Mouse (Mus musculus) thymus, postnatal 14 days (tissue): ENCODE data around the gene Tmem43.
A peak's percentile ranks its signal among the peaks of the same experiment; 100 is the strongest.

Experiments
- DNase-seq: peaks from one replicate; pipeline ENCODE4 v3.0.0; 2021

Tmem43 gene

GRCm38 (mm10) chr6:91491004-91491403, 17.5 kb downstream of the Tmem43 start:
- DNase-seq, result no peak

GRCm38 (mm10) chr6:91493053-91493452, 19.6 kb downstream of the Tmem43 start:
- DNase-seq, result no peak

- DNase-seq, result no peak
Measured at GRCm38 (mm10) chr6:91494526-91494925, 21.0 kb downstream of the Tmem43 start.

DNA sequence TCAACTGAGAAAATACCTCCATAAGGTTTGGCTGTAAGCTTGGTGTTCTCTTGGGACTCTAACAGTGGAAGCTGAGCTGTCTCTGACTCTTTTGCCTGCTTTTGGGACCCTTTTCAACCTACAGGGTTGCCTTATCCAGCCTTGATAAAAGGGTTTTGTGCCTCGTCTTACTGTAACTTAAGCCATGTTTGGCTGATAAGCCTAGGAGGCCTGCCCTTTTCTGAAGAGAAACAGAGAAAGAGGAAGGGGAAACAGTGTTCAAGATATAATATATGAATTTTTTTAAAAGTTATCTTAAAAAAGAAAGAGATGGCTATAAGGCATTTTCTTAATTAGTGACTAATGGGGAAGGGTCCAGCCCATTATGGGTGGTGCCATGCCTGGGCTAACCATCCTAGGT, 29.8 kb downstream of the Tmem43 start:
- no peak for DNase-seq

DNA sequence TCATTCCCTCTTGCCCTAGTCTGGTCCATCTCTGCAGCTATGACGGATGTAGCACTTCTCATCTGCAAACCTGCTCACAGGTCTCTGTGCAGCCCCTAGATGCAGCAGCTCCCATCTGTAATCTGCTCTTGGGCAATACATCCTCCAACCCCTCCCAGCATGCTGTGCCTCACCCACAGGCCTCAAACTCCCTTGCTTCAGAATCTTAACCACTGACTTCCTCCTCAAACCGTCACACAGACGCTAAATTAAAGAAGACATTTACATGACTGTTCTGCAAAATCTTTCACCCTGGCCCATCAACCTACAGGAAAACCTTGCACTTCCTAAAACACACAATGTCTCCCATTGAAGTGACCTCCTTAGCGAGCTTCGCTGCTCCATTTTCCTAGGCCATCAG, 32.5 kb downstream of the Tmem43 start:
- peak; percentile 81 for DNase-seq

GRCm38 (mm10) chr6:91508041-91508440, 34.5 kb downstream of the Tmem43 start:
- peak; percentile 68 for DNase-seq

- peak; percentile 92 for DNase-seq
Measured at GRCm38 (mm10) chr6:91509326-91509725, 35.8 kb downstream of the Tmem43 start.

DNA sequence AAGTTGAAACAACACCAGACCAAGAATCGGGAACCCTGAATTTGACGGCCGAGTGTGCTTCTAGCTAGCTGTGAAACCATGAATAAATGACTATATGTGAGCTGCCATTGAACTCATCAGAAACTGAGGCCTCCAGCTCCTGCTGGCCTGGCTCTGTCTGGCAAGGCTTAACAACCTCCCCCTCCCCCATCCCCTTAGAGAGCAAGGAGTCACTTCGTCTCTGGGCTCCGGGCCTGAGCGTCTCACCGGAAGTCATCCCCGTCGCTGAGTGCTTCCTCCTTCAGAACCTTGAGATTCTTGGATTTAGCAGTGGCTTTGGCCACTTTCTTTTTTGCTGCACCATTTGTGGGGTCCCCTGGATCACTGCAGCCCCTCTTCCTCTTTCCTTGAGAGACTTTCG, 36.7 kb downstream of the Tmem43 start:
- no peak for DNase-seq

DNA sequence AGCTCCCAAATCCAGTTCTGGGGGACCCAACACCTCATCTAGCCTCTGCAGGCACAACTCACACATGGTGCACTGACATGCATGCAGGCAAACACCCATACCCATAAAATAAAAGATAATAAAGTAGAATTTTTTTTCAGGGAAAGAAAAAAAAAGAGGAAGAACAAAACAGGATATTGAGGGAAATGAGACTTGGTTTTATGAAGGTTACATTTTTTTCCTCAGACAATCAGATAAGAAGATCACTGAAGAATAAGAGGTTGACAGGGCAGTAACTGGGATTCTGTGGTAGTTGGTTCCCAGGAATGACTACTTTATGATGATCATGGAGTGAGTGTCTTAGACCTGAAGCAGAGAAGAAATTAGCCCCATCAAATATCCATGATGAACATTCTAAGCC, 40.6 kb downstream of the Tmem43 start:
- DNase-seq, result no peak

DNA sequence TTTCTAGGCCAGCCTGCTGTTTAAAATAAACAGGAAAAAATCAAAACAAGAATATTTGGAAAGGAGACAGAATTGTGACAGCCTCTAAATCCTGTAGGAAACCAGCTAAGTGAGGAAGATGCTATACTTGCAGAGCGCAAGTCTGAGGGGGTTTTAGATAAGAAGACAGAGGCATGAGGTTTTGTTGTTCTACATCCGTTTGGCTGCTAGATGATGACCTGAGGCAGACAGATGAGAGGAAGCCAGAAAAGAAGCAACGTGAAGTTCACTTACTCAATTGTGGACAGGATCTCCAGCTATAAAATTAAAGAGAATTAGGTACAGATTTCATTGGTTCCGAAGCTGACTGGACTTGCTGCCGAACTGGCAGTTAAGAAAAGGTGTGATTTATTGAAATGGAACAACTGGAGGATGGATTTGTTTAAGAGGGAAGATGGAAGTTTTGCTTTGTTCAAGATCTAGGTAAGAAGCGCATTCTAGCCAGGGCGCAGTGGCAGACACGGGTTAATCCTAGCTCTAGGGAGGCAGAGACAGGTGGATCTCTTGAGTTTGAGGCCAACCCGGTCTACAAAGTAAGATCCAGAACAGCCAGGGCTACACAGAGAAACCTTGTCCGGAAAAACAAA, 41.3 kb downstream of the Tmem43 start:
- DNase-seq, result peak; percentile 30

DNA sequence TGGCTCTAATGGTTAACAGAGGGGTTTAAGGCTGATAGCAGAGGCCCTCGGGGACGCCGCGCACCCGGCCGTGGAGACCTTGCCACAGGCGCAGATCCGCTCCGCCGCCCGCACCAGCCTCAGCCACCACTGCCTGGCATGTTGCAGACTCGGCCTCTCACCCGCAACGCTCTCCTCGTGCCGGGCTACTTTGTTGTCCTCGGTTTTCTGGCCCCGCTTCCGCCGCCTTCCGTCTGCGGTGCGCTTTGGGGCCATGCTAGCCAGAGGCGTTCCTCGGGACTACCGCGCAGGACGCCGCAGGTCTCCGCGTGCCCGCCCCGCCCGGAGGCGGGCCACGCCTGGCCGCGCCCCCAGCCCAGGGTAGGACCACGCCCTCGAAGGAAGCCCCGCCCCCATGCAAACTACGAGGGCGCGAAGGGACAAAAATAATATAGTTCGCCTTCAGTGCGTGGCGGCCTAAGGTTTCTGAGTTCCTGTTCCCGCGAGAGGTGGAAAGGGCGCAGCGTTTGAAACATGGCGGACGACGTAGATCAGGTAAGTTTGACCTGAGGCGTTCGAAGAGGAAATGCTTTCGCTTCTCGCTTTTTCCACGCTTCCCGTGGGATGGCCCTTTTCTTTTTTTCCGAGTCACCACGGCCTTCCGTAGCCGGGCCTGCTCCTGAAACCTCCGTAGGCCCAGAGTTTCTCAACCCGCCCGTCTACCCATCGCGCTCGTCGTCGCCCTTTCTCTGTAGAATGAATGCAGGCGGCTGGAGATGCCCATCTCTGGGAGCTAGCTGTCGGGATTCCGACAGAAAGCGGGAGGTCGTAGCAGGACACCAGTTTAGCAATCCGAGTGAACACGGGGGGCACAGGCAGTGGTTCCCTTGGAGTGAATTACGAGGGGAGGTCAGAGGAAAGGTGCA, 42.3 kb downstream of the Tmem43 start, which contains the start of the genes Xpc and Lsm3:
Gene Xpc (minus strand): TSS at position 344 of the 905 bp plus-strand sequence.
Gene Lsm3 (plus strand): TSS at position 384 of the 905 bp plus-strand sequence.
- DNase-seq, result peak; percentile 98

DNA sequence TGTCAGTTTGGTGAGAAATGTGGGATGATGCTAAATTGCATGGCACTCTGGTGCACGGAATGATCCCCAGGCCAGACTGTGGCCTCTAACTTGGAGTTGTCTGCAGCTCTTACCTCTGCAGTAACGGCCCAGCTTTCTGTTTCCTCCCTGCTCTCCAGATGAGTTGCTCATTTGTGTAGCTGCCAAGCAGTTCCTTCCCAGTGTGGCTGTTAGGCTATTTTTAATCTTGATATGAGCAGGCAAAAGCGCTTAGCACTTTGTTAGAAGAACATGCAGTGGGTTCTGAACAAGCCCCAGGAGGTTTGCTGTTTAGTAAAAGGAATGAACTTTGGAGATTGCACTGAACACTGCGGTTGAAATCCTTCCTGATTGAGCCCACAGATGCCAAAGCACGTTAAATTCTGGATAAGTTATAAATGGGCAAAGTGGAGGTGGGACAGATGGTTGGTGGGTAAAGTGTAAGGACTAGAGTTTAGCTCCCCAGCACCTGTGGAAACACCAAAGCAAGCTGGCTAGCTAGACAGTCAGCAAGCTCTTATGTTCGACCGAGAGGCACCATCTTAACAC, 45.0 kb downstream of the Tmem43 start:
- DNase-seq, result no peak

- no peak for DNase-seq
Measured at GRCm38 (mm10) chr6:91522816-91523215, 49.3 kb downstream of the Tmem43 start.

- no peak for DNase-seq
Measured at GRCm38 (mm10) chr6:91525544-91525943, 52.0 kb downstream of the Tmem43 start.

DNA sequence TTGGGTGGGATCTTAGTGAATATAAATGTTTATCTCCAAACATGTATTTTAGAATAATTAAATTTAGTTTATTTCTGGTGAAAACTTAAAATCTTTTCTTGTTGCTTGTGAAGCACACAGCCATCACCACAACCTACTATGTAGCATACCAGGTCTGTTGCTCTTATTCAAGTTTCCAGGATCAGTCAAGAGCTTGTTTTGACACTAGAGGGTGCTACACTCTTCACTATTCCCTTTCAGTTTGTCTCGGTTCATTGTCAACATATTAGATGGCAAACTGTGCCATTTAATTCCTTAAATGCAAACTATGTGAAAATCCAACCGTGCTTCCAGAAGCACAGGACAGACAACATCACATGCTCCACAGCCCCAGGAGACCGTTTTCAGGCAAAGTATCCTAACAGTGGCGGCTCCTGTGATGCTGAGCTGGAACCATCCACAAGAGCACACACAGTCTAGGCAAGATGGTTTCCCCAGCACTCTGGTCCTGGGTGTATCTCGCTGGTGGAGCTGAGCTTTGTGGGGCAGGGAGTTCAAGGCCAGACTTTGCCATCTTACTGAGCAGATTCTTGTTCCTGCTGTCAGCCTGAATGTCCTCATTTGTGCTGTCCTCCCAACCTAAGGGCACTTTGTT, 53.8 kb downstream of the Tmem43 start:
- no peak for DNase-seq

DNA sequence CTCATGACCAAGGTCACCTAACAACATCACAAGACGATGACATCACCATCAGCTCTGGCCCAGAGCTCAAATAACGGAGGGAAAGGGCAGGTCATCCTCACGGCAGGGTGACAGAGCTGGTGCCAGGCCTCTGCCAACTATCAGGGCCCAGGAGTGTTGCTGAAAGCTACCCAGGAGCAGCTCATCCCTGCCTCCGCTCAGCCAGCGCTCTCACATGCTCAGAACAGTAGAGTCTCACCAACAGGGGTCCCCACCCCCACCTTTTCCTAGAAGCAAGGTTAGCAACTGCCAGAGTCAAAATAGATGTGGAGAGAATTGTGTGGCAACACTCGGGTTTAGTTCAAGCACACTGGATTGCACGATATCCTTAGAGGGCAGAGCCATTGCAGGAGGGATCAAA, 54.8 kb downstream of the Tmem43 start:
- DNase-seq, result no peak

DNA sequence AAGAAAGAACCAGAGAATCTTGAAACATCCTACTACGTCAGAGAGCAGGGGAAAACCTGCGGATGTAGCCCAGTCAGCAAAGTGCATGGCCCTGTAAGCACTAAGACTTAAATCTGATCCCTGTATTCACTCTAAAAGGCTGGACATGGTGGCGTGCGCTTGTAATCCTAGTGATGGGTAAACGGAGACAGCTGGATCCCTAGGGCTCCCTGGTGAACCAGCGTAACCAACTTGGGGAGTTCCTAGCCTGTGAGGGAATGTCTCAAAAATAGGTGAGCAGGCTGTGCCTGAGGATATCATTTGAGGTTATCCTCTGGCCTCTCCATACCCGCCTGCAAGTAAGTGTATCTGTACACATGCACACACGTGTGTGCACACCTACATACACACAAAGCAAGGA, 57.2 kb downstream of the Tmem43 start:
- no peak for DNase-seq

DNA sequence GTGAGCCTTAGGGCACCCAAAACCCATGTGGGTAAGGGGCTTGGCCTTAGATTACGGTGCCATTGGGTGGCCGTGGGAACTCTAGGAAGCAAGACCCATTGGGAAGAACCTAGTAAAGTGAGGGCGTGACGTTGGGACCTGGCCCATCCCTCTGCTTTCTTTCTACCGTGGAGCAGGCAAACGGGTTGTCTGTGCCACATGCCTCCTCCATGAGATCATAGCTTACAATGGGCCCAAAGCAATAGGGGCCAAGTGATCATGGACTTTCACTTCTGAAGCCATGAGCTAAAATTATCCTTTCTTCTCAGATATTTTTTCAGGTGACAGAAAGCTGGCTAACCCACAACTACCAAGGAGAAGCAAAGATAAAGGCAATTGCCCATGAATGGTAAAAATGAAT, 57.8 kb downstream of the Tmem43 start:
- no peak for DNase-seq

GRCm38 (mm10) chr6:91532661-91533060, 59.2 kb downstream of the Tmem43 start:
- no peak for DNase-seq

- no peak for DNase-seq
Measured at GRCm38 (mm10) chr6:91533359-91533758, 59.9 kb downstream of the Tmem43 start.

GRCm38 (mm10) chr6:91533771-91534170, 60.3 kb downstream of the Tmem43 start:
- no peak for DNase-seq

- DNase-seq, result no peak
Measured at GRCm38 (mm10) chr6:91534268-91534667, 60.8 kb downstream of the Tmem43 start.

GRCm38 (mm10) chr6:91535231-91535630, 61.7 kb downstream of the Tmem43 start:
- DNase-seq, result no peak
